Mouse (Mus musculus) thymus, adult 2 months (tissue): ENCODE data around the gene Eef1a1. TPM values are rescaled to one million over a fixed set of nuclear protein-coding genes. Genes with fewer than 3 reads are reported as not detected.
"Not testable (repeated sequence)": the region's sequence is repeated elsewhere in the genome, so short reads cannot be mapped to it uniquely, and the experiment has no call there.

Source experiments
- DNase-seq: peaks from one replicate; pipeline ENCODE4 v3.0.0; 2021
- H3K27ac ChIP-seq: fragments of 200-500 bp; 2 replicates; pipeline ENCODE4 v1.5.1; 2012; ENCODE audit warnings: low read length, control low read depth; ENCODE audit not compliant: control insufficient read depth, insufficient read depth
- H3K27me3 ChIP-seq: fragments of 200-500 bp; 2 replicates; pipeline ENCODE4 v1.6.1; 2012; ENCODE audit warnings: mild to moderate bottlenecking, low read length, moderate library complexity, mixed read lengths; ENCODE audit not compliant: control insufficient read depth, insufficient read depth
- H3K36me3 ChIP-seq: fragments of 200-500 bp; 2 replicates; pipeline ENCODE4 v1.6.1; 2012; ENCODE audit warnings: mild to moderate bottlenecking, low read length, moderate library complexity; ENCODE audit not compliant: control insufficient read depth, insufficient read depth
- H3K4me1 ChIP-seq: fragments of 200-500 bp; replicated peaks from 2 replicates; pipeline ENCODE4 v1.6.1; 2012; ENCODE audit warnings: low read length; ENCODE audit not compliant: control insufficient read depth, insufficient read depth
- H3K4me3 ChIP-seq: fragments of 200-500 bp; 2 replicates; pipeline ENCODE4 v1.5.1; 2012; ENCODE audit warnings: mild to moderate bottlenecking, low read length, control low read depth, moderate library complexity; ENCODE audit not compliant: control insufficient read depth, insufficient read depth
- CTCF ChIP-seq: fragments of 200-500 bp; IDR thresholded peaks from 2 replicates; pipeline ENCODE4 v1.5.1; 2012; ENCODE audit warnings: mild to moderate bottlenecking, control low read depth, low read length, moderate library complexity, borderline replicate concordance; ENCODE audit not compliant: control insufficient read depth, poor library complexity, insufficient read depth; ENCODE audit errors: extremely low read depth
- POLR2A ChIP-seq: fragments of 200-500 bp; IDR thresholded peaks from 2 replicates; pipeline ENCODE4 v1.6.1; 2012; ENCODE audit warnings: mild to moderate bottlenecking, low read length, control low read depth, moderate library complexity; ENCODE audit not compliant: control insufficient read depth, poor library complexity, insufficient read depth; ENCODE audit errors: extremely low read depth
- WGBS: fragments of 180-500 bp; shearing (Covaris S2); methylation state at CpG from one replicate; pipeline ENCODE4 v1.1.7; 2018; 5-methylcytosine and 5-hydroxymethylcytosine counted together
- polyA plus RNA-seq: library from polyadenylated mRNA; depleted of rRNA; stranded (reverse); fragments of >200 nt; gene quantifications from 2 replicates; pipeline ENCODE4 v1.2.3, GENCODE M21; 2012

Gene Eef1a1
- polyA plus RNA-seq, 1 experiment, result 4,171 TPM

GRCm38 (mm10) chr9:78501284-78501683, 12.3 kb upstream of the Eef1a1 start:
- Histone ChIP-seq H3K27me3 (no peaks in the 10 kb centered on the region), H3K27ac (no peak overlapping the region), H3K36me3 (no peaks in the 10 kb centered on the region), H3K4me1 (no peaks in the 10 kb centered on the region), H3K4me3 (no peak overlapping the region)
- no peak for DNase-seq
- TF ChIP-seq POLR2A, result no peak
- no peak for TF ChIP-seq CTCF
- WGBS, result 95% methylated on average over 4 of the region's 4 CpGs

GRCm38 (mm10) chr9:78500386-78500785, 11.4 kb upstream of the Eef1a1 start:
- TF ChIP-seq POLR2A (no peak), CTCF (no peak)
- Histone ChIP-seq H3K4me3 (no peak overlapping the region), H3K27me3 (no peaks in the 10 kb centered on the region), H3K4me1 (no peaks in the 10 kb centered on the region), H3K27ac (no peak overlapping the region), H3K36me3 (no peaks in the 10 kb centered on the region)
- no peak for DNase-seq
- 91% methylated on average over 3 of the region's 3 CpGs for WGBS

GRCm38 (mm10) chr9:78493171-78493570, 4.2 kb upstream of the Eef1a1 start:
- H3K4me3 ChIP-seq, result no peak overlapping the region
- DNase-seq, result no peak
- TF ChIP-seq POLR2A, result no peak
- no peak for TF ChIP-seq CTCF
- no peaks in the 10 kb centered on the region for H3K27me3 ChIP-seq
- H3K36me3 ChIP-seq, result no peaks in the 10 kb centered on the region
- WGBS, result 73% methylated on average over 7 of the region's 7 CpGs
- no peaks in the 10 kb centered on the region for H3K4me1 ChIP-seq
- H3K27ac ChIP-seq, result no peak overlapping the region

DNA sequence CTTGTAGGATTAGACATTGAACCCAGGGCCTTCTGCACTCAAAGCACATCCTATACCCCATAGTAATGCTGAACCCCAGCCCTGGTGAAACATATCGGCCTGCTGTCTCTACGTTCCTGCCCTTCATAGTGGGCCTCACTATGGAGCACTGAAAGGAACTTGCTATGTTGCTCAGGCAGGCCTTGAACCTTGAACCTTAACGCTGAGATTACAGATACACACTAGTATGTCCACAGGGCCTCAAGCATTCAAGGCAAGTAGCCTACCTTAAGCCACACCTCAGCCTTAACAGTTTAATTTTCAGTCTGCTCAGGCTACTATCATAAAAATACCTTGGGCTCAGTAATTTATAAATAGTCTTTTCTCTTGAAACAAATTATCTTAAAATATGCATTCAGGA, 3.3 kb upstream of the Eef1a1 start:
- no peaks in the 10 kb centered on the region for H3K36me3 ChIP-seq
- no peaks in the 10 kb centered on the region for H3K27me3 ChIP-seq
- H3K4me3 ChIP-seq, result no peak overlapping the region
- H3K27ac ChIP-seq, result no peak overlapping the region
- H3K4me1 ChIP-seq, result no peaks in the 10 kb centered on the region
- TF ChIP-seq POLR2A, result no peak
- TF ChIP-seq CTCF, result no peak
- 99% methylated on average over 3 of the region's 3 CpGs for WGBS
- no peak for DNase-seq

GRCm38 (mm10) chr9:78491169-78491568, 2.2 kb upstream of the Eef1a1 start:
- H3K27me3 ChIP-seq, result no peaks in the 10 kb centered on the region
- WGBS, result 89% methylated on average over 3 of the region's 3 CpGs
- H3K27ac ChIP-seq, result no peak overlapping the region
- TF ChIP-seq CTCF, result no peak
- TF ChIP-seq POLR2A, result no peak
- no peak overlapping the region for H3K4me3 ChIP-seq
- no peak for DNase-seq
- H3K4me1 ChIP-seq, result no peaks in the 10 kb centered on the region
- no peaks in the 10 kb centered on the region for H3K36me3 ChIP-seq

DNA sequence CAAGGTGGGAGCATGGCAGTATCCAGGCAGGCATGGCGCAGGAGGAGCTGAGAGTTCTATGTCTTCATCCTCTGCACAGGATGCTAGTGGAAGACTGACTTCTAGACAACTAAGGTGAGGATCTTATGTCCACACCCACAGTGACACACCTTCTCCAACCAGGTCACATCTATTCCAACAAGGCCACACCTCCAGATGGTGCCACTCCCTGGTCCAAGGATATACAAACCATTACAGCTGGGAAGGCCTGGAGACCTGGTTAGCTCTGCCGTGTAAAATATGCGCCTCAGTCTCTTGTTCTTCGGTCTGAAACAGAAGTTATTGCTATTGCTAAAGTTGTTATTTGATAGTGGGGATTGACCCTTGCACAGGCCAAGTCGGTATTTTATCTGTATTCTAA, 930 bp downstream of the Eef1a1 start:
- H3K4me1 ChIP-seq, DNase-seq, H3K27me3 ChIP-seq, H3K36me3 ChIP-seq, H3K27ac ChIP-seq, H3K4me3 ChIP-seq: not testable (repeated sequence)
- 96% methylated on average over 5 of the region's 5 CpGs for WGBS

GRCm38 (mm10) chr9:78484660-78485059, 4.3 kb downstream of the Eef1a1 start:
- no peak overlapping the region for H3K27ac ChIP-seq
- H3K4me3 ChIP-seq, result no peak overlapping the region
- TF ChIP-seq POLR2A (no peak), CTCF (no peak)
- no peaks in the 10 kb centered on the region for H3K27me3 ChIP-seq
- H3K4me1 ChIP-seq, result peaks cover 2% of the 10 kb centered on the region; the same call in 1 of the 2 replicates
- DNase-seq, result no peak
- peaks cover 2% of the 10 kb centered on the region; the same call in 1 of the 2 replicates for H3K36me3 ChIP-seq
- 98% methylated on average over 3 of the region's 3 CpGs for WGBS
